Mouse (Mus musculus) liver, adult 2 months (tissue): ENCODE measurements at regions not wholly inside any gene's neighbourhood (a gene's known extent, or its start where the extent isn't known, plus 50 kb on each side); places are given as distances from the start of the nearest gene placed in this dataset.

Experiments used
- CTCF ChIP-seq: fragments of 200-500 bp; IDR thresholded peaks from 2 replicates; pipeline ENCODE4 v1.5.1; 2011; ENCODE audit warnings: low read depth, low read length, control low read depth
- POLR2A ChIP-seq: fragments of 200-500 bp; IDR thresholded peaks from 2 replicates; pipeline ENCODE4 v1.6.1; 2011; ENCODE audit warnings: low read length, control low read depth; ENCODE audit not compliant: insufficient read depth; ENCODE audit errors: extremely low read depth

- TF ChIP-seq CTCF (no peak), POLR2A (no peak)
These were observed 51.8 kb upstream of the Gm11084 start for GRCm38 (mm10) chr2:73038290-73038732.
